Mouse (Mus musculus) erythroblast, embryonic 14.5 days (primary cell): ENCODE measurements at regions not wholly inside any gene's neighbourhood (a gene's known extent, or its start where the extent isn't known, plus 50 kb on each side); places are given as distances from the start of the nearest gene placed in this dataset.

Experiments
- H3K27me3 ChIP-seq: 2 replicates; pipeline ENCODE4 v1.6.1; 2012; ENCODE audit warnings: inconsistent platforms; ENCODE audit not compliant: control insufficient read depth
- H3K36me3 ChIP-seq: 2 replicates; pipeline ENCODE4 v1.6.1; 2012; ENCODE audit warnings: mild to moderate bottlenecking, inconsistent platforms; ENCODE audit not compliant: control insufficient read depth
- H3K4me1 ChIP-seq: 2 replicates; pipeline ENCODE4 v1.6.1; 2012; ENCODE audit warnings: inconsistent platforms; ENCODE audit not compliant: control insufficient read depth
- H3K4me3 ChIP-seq: replicated peaks from 2 replicates; pipeline ENCODE3; 2012; ENCODE audit warnings: moderate library complexity, mild to moderate bottlenecking, inconsistent platforms
- H3K9me3 ChIP-seq: 2 replicates; pipeline ENCODE4 v1.6.1; 2012; ENCODE audit warnings: low read length, inconsistent platforms, mixed read lengths; ENCODE audit not compliant: control insufficient read depth
- GATA1 ChIP-seq: IDR thresholded peaks from 2 replicates; pipeline ENCODE4 v1.6.1; 2012; ENCODE audit warnings: low read length, inconsistent platforms, mixed read lengths
- TAL1 ChIP-seq: IDR thresholded peaks from 3 replicates; pipeline ENCODE4 v1.6.1; 2012; ENCODE audit warnings: low read length, inconsistent platforms, mixed read lengths

- H3K4me3 ChIP-seq, result no peak overlapping the region
- TF ChIP-seq TAL1 (no peak), GATA1 (no peak)
- H3K4me1 ChIP-seq, result no peaks in the 10 kb centered on the region
These were observed 171.7 kb upstream of the Runx1 start for GRCm38 (mm10) chr16:92997636-92998035.

GRCm38 (mm10) chr16:92995993-92996350, 170.0 kb upstream of the Runx1 start:
- Histone ChIP-seq H3K9me3 (peaks cover 6% of the 10 kb centered on the region; the same call in 1 of the 2 replicates), H3K4me3 (no peak overlapping the region), H3K27me3 (peaks cover 13% of the 10 kb centered on the region), H3K4me1 (no peaks in the 10 kb centered on the region), H3K36me3 (no peaks in the 10 kb centered on the region)
- TF ChIP-seq GATA1 (no peak), TAL1 (no peak)

More at GRCm38 (mm10) chr16:92997636-92998035, 171.7 kb upstream of the Runx1 start:
- Histone ChIP-seq H3K27me3 (peaks cover 13% of the 10 kb centered on the region), H3K9me3 (peaks cover 6% of the 10 kb centered on the region; the same call in 1 of the 2 replicates), H3K36me3 (no peaks in the 10 kb centered on the region)

- Histone ChIP-seq H3K27me3 (peaks cover 13% of the 10 kb centered on the region), H3K9me3 (peaks cover 6% of the 10 kb centered on the region; the same call in 1 of the 2 replicates), H3K36me3 (no peaks in the 10 kb centered on the region), H3K4me3 (no peak overlapping the region), H3K4me1 (no peaks in the 10 kb centered on the region)
- no peak for TF ChIP-seq GATA1
- TF ChIP-seq TAL1, result no peak
These were observed 169.4 kb upstream of the Runx1 start for GRCm38 (mm10) chr16:92995132-92995992.

- Histone ChIP-seq H3K4me3 (no peak overlapping the region), H3K27me3 (peaks cover 13% of the 10 kb centered on the region), H3K9me3 (no peaks in the 10 kb centered on the region), H3K4me1 (no peaks in the 10 kb centered on the region), H3K36me3 (no peaks in the 10 kb centered on the region)
- no peak for TF ChIP-seq TAL1
- TF ChIP-seq GATA1, result no peak
These were observed 166.9 kb upstream of the Runx1 start for GRCm38 (mm10) chr16:92992876-92993275.

GRCm38 (mm10) chr16:92991405-92991804, 165.5 kb upstream of the Runx1 start:
- Histone ChIP-seq H3K9me3 (no peaks in the 10 kb centered on the region), H3K4me3 (no peak overlapping the region), H3K36me3 (no peaks in the 10 kb centered on the region), H3K4me1 (no peaks in the 10 kb centered on the region), H3K27me3 (peaks cover 13% of the 10 kb centered on the region)
- no peak for TF ChIP-seq GATA1
- TF ChIP-seq TAL1, result no peak

GRCm38 (mm10) chr16:92988416-92988815, 162.5 kb upstream of the Runx1 start:
- no peaks in the 10 kb centered on the region for H3K36me3 ChIP-seq
- TF ChIP-seq GATA1, result no peak
- no peak overlapping the region for H3K4me3 ChIP-seq
- H3K4me1 ChIP-seq, result no peaks in the 10 kb centered on the region
- no peaks in the 10 kb centered on the region for H3K27me3 ChIP-seq
- H3K9me3 ChIP-seq, result no peaks in the 10 kb centered on the region

GRCm38 (mm10) chr16:92988000-92988399, 162.1 kb upstream of the Runx1 start:
- H3K4me3 ChIP-seq, result no peak overlapping the region
- no peaks in the 10 kb centered on the region for H3K4me1 ChIP-seq
- no peaks in the 10 kb centered on the region for H3K9me3 ChIP-seq
- no peaks in the 10 kb centered on the region for H3K27me3 ChIP-seq
- no peaks in the 10 kb centered on the region for H3K36me3 ChIP-seq
- TF ChIP-seq TAL1 (no peak), GATA1 (no peak)

GRCm38 (mm10) chr16:92985768-92986167, 159.8 kb upstream of the Runx1 start:
- no peaks in the 10 kb centered on the region for H3K36me3 ChIP-seq
- H3K4me1 ChIP-seq, result no peaks in the 10 kb centered on the region
- H3K9me3 ChIP-seq, result no peaks in the 10 kb centered on the region
- no peak overlapping the region for H3K4me3 ChIP-seq
- H3K27me3 ChIP-seq, result no peaks in the 10 kb centered on the region
- TF ChIP-seq TAL1 (no peak), GATA1 (no peak)

GRCm38 (mm10) chr16:92982934-92983333, 157.0 kb upstream of the Runx1 start:
- TF ChIP-seq GATA1 (no peak), TAL1 (no peak)
- H3K27me3 ChIP-seq, result no peaks in the 10 kb centered on the region
- no peaks in the 10 kb centered on the region for H3K4me1 ChIP-seq
- H3K36me3 ChIP-seq, result no peaks in the 10 kb centered on the region
- no peak overlapping the region for H3K4me3 ChIP-seq
- H3K9me3 ChIP-seq, result no peaks in the 10 kb centered on the region
